Mouse (Mus musculus): ENCODE measurements around the gene Lypd5.

- TF ChIP-seq CTCF (IDR thresholded peaks at IDR 0.05; ENCODE audit: low read depth) = no peak
- TF ChIP-seq EP300 (IDR thresholded peaks at IDR 0.05; ENCODE audit: low read depth) = no peak
These were observed 22.5 kb upstream of the Lypd5 start for GRCm38 (mm10) chr7:24326273-24327135.
